Mouse (Mus musculus): ENCODE results near the gene Casq1. TPM values are rescaled to one million over a fixed set of nuclear protein-coding genes. Genes with fewer than 3 reads are reported as not detected.
"Not testable (repeated sequence)": the region's sequence is repeated elsewhere in the genome, so short reads cannot be mapped to it uniquely, and the experiment has no call there.

The Casq1 gene
- 5.0 and 5.9 TPM in 2 replicates for polyA plus RNA-seq (2014; fragmentation: Nextera tagmentation; extraction: Ambion mirVana)

GRCm38 (mm10) chr1:172219451-172220406 lies at the start of gene Casq1:
Gene Casq1, minus strand, starts transcription at chr1:172219868.
- H3K36me3 ChIP-seq (ENCODE audit: insufficient read depth), result no peaks in the 10 kb centered on the region
- H3K9me3 ChIP-seq (ENCODE audit: low read depth, low read length), result no peaks in the 10 kb centered on the region
- ATAC-seq (ENCODE audit: insufficient read depth), result peak; percentile 10; the same call in 1 of the 2 replicates
- TF ChIP-seq CTCF (IDR thresholded peaks at IDR 0.05; ENCODE audit: low read depth), result no peak
- H3K4me2 ChIP-seq, result peak within 1 kb of the TSS; percentile 29; the same call in 1 of the 2 replicates
- 74% methylated on average over 19 of the region's 19 CpGs for whole genome bisulfite sequencing
- DNase-seq, result no peak
- peak within 1 kb of the TSS; percentile 83 for H3K27ac ChIP-seq (ENCODE audit: low read depth)
- peaks cover 29% of the 10 kb centered on the region for H3K4me1 ChIP-seq (ENCODE audit: insufficient read depth)
- no peak within 1 kb of the TSS for H3K4me3 ChIP-seq (ENCODE audit: low read depth, low read length)
- H3K9ac ChIP-seq, result no peak within 1 kb of the TSS
- no peaks in the 10 kb centered on the region for H3K27me3 ChIP-seq (ENCODE audit: insufficient read depth, low read length)

- TF ChIP-seq CTCF (IDR thresholded peaks at IDR 0.05; ENCODE audit: low read depth), result no peak
- no peak within 1 kb of the TSS for H3K27ac ChIP-seq (ENCODE audit: low read depth)
- ATAC-seq (ENCODE audit: insufficient read depth), result no peak
- WGBS, result 69% methylated on average over 8 of the region's 8 CpGs
- H3K27me3 ChIP-seq (ENCODE audit: insufficient read depth, low read length), result no peaks in the 10 kb centered on the region
- no peak within 1 kb of the TSS for H3K4me2 ChIP-seq
- DNase-seq, result no peak
- H3K9ac ChIP-seq, result no peak within 1 kb of the TSS
- no peaks in the 10 kb centered on the region for H3K9me3 ChIP-seq (ENCODE audit: low read depth, low read length)
- no peak within 1 kb of the TSS for H3K4me3 ChIP-seq (ENCODE audit: low read depth, low read length)
- no peaks in the 10 kb centered on the region for H3K4me1 ChIP-seq (ENCODE audit: insufficient read depth)
- no peaks in the 10 kb centered on the region for H3K36me3 ChIP-seq (ENCODE audit: insufficient read depth)
Measured at GRCm38 (mm10) chr1:172261477-172262078, 41.9 kb upstream of the Casq1 start, which contains the start of gene Igsf8. Gene Igsf8, plus strand, starts transcription at chr1:172261641.

DNA sequence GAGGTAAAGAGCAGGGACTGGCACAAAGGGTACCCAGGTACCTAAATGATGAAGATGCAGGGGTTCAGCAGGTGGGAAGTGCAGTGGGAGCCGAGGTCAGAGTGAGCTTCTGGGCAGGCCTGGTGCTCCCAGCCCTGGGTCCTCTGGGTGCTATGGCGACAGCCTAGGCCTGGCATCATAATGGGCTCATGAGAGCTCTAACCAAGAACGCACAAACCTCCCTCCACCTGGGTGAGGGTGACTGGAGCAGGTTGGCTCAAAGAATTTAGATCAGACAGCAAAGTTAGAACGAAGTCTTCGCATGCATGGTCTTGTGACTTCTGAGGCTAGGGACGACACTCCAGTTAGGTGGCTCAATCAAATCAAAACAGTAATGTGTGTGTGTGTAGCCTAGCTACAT lies 38.6 kb upstream of the Casq1 start, which contains the start of gene Atp1a4:
TSS of gene Atp1a4 (minus strand) at position 101 of the 400 bp plus-strand sequence.
- Histone ChIP-seq H3K4me2 (no peak within 1 kb of the TSS), H3K27ac (ENCODE audit: low read depth) (no peak within 1 kb of the TSS), H3K4me3 (ENCODE audit: low read depth, low read length) (no peak within 1 kb of the TSS), H3K36me3 (ENCODE audit: insufficient read depth) (no peaks in the 10 kb centered on the region), H3K9me3 (ENCODE audit: low read depth, low read length) (no peaks in the 10 kb centered on the region), H3K9ac (no peak within 1 kb of the TSS), H3K27me3 (ENCODE audit: insufficient read depth, low read length) (no peaks in the 10 kb centered on the region), H3K4me1 (ENCODE audit: insufficient read depth) (no peaks in the 10 kb centered on the region)
- no peak for TF ChIP-seq CTCF (IDR thresholded peaks at IDR 0.05; ENCODE audit: low read depth)
- no peak for ATAC-seq (ENCODE audit: insufficient read depth)
- DNase-seq, result no peak
- WGBS, result 77% methylated on average over 6 of the region's 6 CpGs

DNA sequence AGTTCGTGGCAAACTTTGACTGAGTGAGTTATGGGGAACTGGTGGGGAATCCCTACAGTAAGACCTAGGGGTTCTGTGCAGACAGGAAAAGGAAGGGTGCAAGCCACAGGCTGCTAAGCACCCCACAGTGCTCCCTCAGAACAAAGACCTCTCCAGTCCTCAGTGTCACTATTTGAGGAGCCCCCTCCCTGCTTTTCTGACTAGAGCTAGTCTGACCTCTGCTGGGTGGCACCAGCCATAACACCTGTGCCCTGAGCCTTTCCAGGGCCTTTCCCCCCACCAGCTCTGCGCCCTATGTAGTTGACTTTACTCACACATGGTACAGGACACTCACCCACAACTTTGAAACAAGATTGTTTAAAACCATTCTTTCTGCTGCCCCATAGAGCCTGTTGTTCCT lies 28.0 kb upstream of the Casq1 start:
- Histone ChIP-seq H3K27me3 (ENCODE audit: insufficient read depth, low read length) (peaks cover 23% of the 10 kb centered on the region; the same call in 1 of the 2 replicates), H3K4me2 (no peak overlapping the region), H3K27ac (ENCODE audit: low read depth) (no peak overlapping the region), H3K9ac (no peak overlapping the region), H3K4me3 (ENCODE audit: low read depth, low read length) (no peak overlapping the region), H3K4me1 (ENCODE audit: insufficient read depth) (no peaks in the 10 kb centered on the region), H3K36me3 (ENCODE audit: insufficient read depth) (no peaks in the 10 kb centered on the region), H3K9me3 (ENCODE audit: low read depth, low read length) (no peaks in the 10 kb centered on the region)
- ATAC-seq (ENCODE audit: insufficient read depth) (peak; percentile 76; the same call in 1 of the 2 replicates), DNase-seq (peak; percentile 63)
- 27% methylated on average over 2 of the region's 2 CpGs for WGBS
- peak; percentile 68 for TF ChIP-seq CTCF (IDR thresholded peaks at IDR 0.05; ENCODE audit: low read depth)

DNA sequence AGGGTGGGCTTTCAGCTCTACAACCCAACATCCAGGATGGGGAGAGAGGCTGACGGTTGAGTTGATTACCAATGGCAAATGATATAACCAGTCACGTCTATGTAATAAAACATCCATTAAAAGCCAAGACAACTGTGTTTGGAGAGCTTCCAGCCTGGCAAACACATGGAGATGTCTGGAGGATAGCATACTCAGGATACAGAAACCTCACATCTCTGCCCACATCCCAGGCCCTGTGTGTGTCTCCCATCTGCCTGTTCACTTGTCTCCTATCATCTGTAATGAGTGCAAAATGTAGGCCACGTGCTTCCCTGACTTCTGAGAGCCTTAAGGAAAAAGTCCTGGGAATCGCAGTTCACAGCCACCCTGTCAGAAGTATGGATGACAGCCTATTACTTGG lies 27.5 kb upstream of the Casq1 start:
- Histone ChIP-seq H3K9me3 (ENCODE audit: low read depth, low read length) (no peaks in the 10 kb centered on the region), H3K4me2 (no peak overlapping the region), H3K4me3 (ENCODE audit: low read depth, low read length) (no peak overlapping the region), H3K36me3 (ENCODE audit: insufficient read depth) (no peaks in the 10 kb centered on the region), H3K9ac (no peak overlapping the region), H3K27me3 (ENCODE audit: insufficient read depth, low read length) (peaks cover 23% of the 10 kb centered on the region; the same call in 1 of the 2 replicates), H3K4me1 (ENCODE audit: insufficient read depth) (no peaks in the 10 kb centered on the region), H3K27ac (ENCODE audit: low read depth) (no peak overlapping the region)
- ATAC-seq (ENCODE audit: insufficient read depth) (no peak), DNase-seq (no peak)
- TF ChIP-seq CTCF (IDR thresholded peaks at IDR 0.05; ENCODE audit: low read depth), result no peak
- 63% methylated on average over 4 of the region's 4 CpGs for WGBS

DNA sequence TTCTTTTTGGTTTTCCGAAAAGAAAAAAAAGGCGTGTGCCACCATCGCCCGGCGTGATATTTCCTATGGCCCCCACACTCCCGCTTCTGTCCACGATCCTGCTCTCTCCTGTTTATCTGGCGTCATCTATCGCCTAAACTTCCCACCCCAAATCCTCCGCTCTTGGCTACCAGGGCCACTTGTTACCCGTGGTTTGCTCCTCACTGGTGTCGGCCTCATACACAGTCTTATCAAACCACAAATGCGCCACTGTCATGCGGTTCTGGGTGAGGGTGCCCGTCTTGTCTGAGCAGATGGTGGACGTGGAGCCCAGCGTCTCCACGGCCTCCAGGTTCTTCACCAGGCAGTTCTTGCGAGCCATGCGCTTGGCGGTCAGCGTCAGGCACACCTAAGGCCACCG lies 25.0 kb upstream of the Casq1 start:
- peak overlapping the region; percentile 29; the same call in 1 of the 2 replicates for H3K4me2 ChIP-seq

More for the DNA sequence above, 25.0 kb upstream of the Casq1 start:
- WGBS, result 32% methylated on average over 23 of the region's 23 CpGs
- H3K4me1 ChIP-seq (ENCODE audit: insufficient read depth); ATAC-seq (ENCODE audit: insufficient read depth); H3K36me3 ChIP-seq (ENCODE audit: insufficient read depth); DNase-seq; H3K9me3 ChIP-seq (ENCODE audit: low read depth, low read length); H3K27ac ChIP-seq (ENCODE audit: low read depth); H3K9ac ChIP-seq: not testable (repeated sequence)
- Histone ChIP-seq H3K4me3 (ENCODE audit: low read depth, low read length) (peak overlapping the region; percentile 2; the same call in 1 of the 2 replicates), H3K27me3 (ENCODE audit: insufficient read depth, low read length) (peaks cover 23% of the 10 kb centered on the region; the same call in 1 of the 2 replicates)
